Mouse (Mus musculus) neural tube, embryonic 11.5 days (tissue): ENCODE data around the gene Ablim1. TPM values are rescaled to one million over a fixed set of nuclear protein-coding genes. Genes with fewer than 3 reads are reported as not detected.

Source experiments
- ATAC-seq: fragments of 200-750 bp; cut with Nextera tagmentation; 2 replicates; pipeline ENCODE4 v1.8.0; 2017; ENCODE audit warnings: moderate number of reproducible peaks, mild to moderate bottlenecking, moderate TSS enrichment, moderate library complexity; ENCODE audit not compliant: insufficient read depth, low FRiP score, low TSS enrichment
- DNase-seq: peaks from one replicate; pipeline ENCODE4 v3.0.0-alpha.2; 2015; ENCODE audit warnings: low spot score
- H3K27ac ChIP-seq: fragments of 300-500 bp; sonication (generic); 2 replicates; pipeline ENCODE4 v1.5.1; 2014; ENCODE audit warnings: low read depth, mild to moderate bottlenecking, low read length
- H3K27me3 ChIP-seq: fragments of 300-500 bp; sonication (generic); 2 replicates; pipeline ENCODE4 v1.6.1; 2014; ENCODE audit warnings: mild to moderate bottlenecking, low read length, mixed read lengths; ENCODE audit not compliant: control insufficient read depth, insufficient read depth
- H3K36me3 ChIP-seq: fragments of 300-500 bp; sonication (generic); 2 replicates; pipeline ENCODE4 v1.6.1; 2014; ENCODE audit warnings: mild to moderate bottlenecking, low read length, moderate library complexity, mixed read lengths; ENCODE audit not compliant: control insufficient read depth, insufficient read depth
- H3K4me1 ChIP-seq: fragments of 300-500 bp; sonication (generic); 2 replicates; pipeline ENCODE4 v1.6.1; 2014; ENCODE audit warnings: low read length, mixed read lengths; ENCODE audit not compliant: control insufficient read depth, insufficient read depth
- H3K4me2 ChIP-seq: fragments of 300-500 bp; sonication (generic); 2 replicates; pipeline ENCODE4 v1.6.1; 2014; ENCODE audit warnings: low read depth, mild to moderate bottlenecking, moderate library complexity
- H3K4me3 ChIP-seq: fragments of 300-500 bp; sonication (generic); 2 replicates; pipeline ENCODE4 v1.5.1; 2014; ENCODE audit warnings: low read depth, low read length
- H3K9ac ChIP-seq: fragments of 300-500 bp; sonication (generic); 2 replicates; pipeline ENCODE4 v1.6.1; 2014; ENCODE audit warnings: mild to moderate bottlenecking, low read length
- H3K9me3 ChIP-seq: fragments of 300-500 bp; sonication (generic); 2 replicates; pipeline ENCODE4 v1.6.1; 2016; ENCODE audit warnings: low read length; ENCODE audit not compliant: control insufficient read depth
- WGBS: fragments of 180-500 bp; shearing (Covaris S2); extraction: QIAGEN DNeasy Blood & Tissue Kit; methylation state at CpG from one replicate; pipeline ENCODE4 v1.1.7; 2014; 5-methylcytosine and 5-hydroxymethylcytosine counted together
- polyA plus RNA-seq: library from polyadenylated mRNA; unstranded; fragments of >200 nt; fragmentation: Nextera tagmentation; extraction: Ambion mirVana; gene quantifications from 2 replicates; pipeline ENCODE4 v1.2.1, GENCODE M21; 2014

Ablim1 gene
- polyA plus RNA-seq, 1 experiment from 2014 or later: 24.5 TPM

- H3K27ac ChIP-seq: peak overlapping the region; percentile 4; the same call in 1 of the 2 replicates
- H3K4me1 ChIP-seq: peaks cover 9% of the 10 kb centered on the region; the same call in 1 of the 2 replicates
- H3K9ac ChIP-seq: peak overlapping the region; percentile 14
- DNase-seq (peak; percentile 70), ATAC-seq (no peak)
- no peak overlapping the region for H3K4me3 ChIP-seq
- H3K9me3 ChIP-seq: no peaks in the 10 kb centered on the region
- WGBS: 7% methylated on average over 10 of the region's 10 CpGs
- H3K27me3 ChIP-seq: no peaks in the 10 kb centered on the region
- no peaks in the 10 kb centered on the region for H3K36me3 ChIP-seq
- peak overlapping the region; percentile 22; the same call in 1 of the 2 replicates for H3K4me2 ChIP-seq
These were observed 317.5 kb downstream of the Ablim1 start for GRCm38 (mm10) chr19:56997164-56997599.

- Histone ChIP-seq H3K4me2 (no peak overlapping the region), H3K27ac (no peak overlapping the region), H3K4me3 (no peak overlapping the region), H3K9me3 (no peaks in the 10 kb centered on the region), H3K36me3 (no peaks in the 10 kb centered on the region), H3K9ac (no peak overlapping the region), H3K4me1 (peaks cover 15% of the 10 kb centered on the region; the same call in 1 of the 2 replicates), H3K27me3 (no peaks in the 10 kb centered on the region)
- WGBS: 89% methylated on average over 4 of the region's 4 CpGs
- ATAC-seq: no peak
- DNase-seq: no peak
These were observed 319.3 kb downstream of the Ablim1 start for GRCm38 (mm10) chr19:56995441-56995840.

- DNase-seq (no peak), ATAC-seq (no peak)
- H3K9ac ChIP-seq: no peak overlapping the region
- 79% methylated on average over 4 of the region's 4 CpGs for WGBS
- no peak overlapping the region for H3K4me3 ChIP-seq
- H3K27me3 ChIP-seq: no peaks in the 10 kb centered on the region
- H3K9me3 ChIP-seq: no peaks in the 10 kb centered on the region
- no peak overlapping the region for H3K4me2 ChIP-seq
- peaks cover 19% of the 10 kb centered on the region; the same call in 1 of the 2 replicates for H3K4me1 ChIP-seq
- no peaks in the 10 kb centered on the region for H3K36me3 ChIP-seq
- H3K27ac ChIP-seq: no peak overlapping the region
These were observed 320.1 kb downstream of the Ablim1 start for GRCm38 (mm10) chr19:56994653-56995052.

- H3K36me3 ChIP-seq: no peaks in the 10 kb centered on the region
- WGBS: 81% methylated on average over 4 of the region's 4 CpGs
- no peak overlapping the region for H3K9ac ChIP-seq
- H3K9me3 ChIP-seq: no peaks in the 10 kb centered on the region
- DNase-seq (no peak), ATAC-seq (no peak)
- H3K4me1 ChIP-seq: peaks cover 20% of the 10 kb centered on the region; the same call in 1 of the 2 replicates
- no peaks in the 10 kb centered on the region for H3K27me3 ChIP-seq
- no peak overlapping the region for H3K27ac ChIP-seq
- H3K4me3 ChIP-seq: no peak overlapping the region
- no peak overlapping the region for H3K4me2 ChIP-seq
These were observed 321.0 kb downstream of the Ablim1 start for GRCm38 (mm10) chr19:56993763-56994162.

- Histone ChIP-seq H3K4me2 (no peak overlapping the region), H3K9me3 (no peaks in the 10 kb centered on the region), H3K27ac (no peak overlapping the region), H3K4me3 (no peak overlapping the region), H3K27me3 (no peaks in the 10 kb centered on the region), H3K36me3 (no peaks in the 10 kb centered on the region), H3K9ac (no peak overlapping the region), H3K4me1 (peaks cover 24% of the 10 kb centered on the region; the same call in 1 of the 2 replicates)
- WGBS: 83% methylated on average over 8 of the region's 8 CpGs
- no peak for ATAC-seq
- DNase-seq: no peak
These were observed 321.7 kb downstream of the Ablim1 start for GRCm38 (mm10) chr19:56992978-56993545.

- H3K27me3 ChIP-seq: no peaks in the 10 kb centered on the region
- H3K4me2 ChIP-seq: no peak overlapping the region
- no peaks in the 10 kb centered on the region for H3K36me3 ChIP-seq
- no peak overlapping the region for H3K9ac ChIP-seq
- H3K4me3 ChIP-seq: no peak overlapping the region
- peak overlapping the region; percentile 24; the same call in 1 of the 2 replicates for H3K27ac ChIP-seq
- ATAC-seq (peak; percentile 48; the same call in 1 of the 2 replicates), DNase-seq (peak; percentile 56)
- 46% methylated on average over 14 of the region's 14 CpGs for WGBS
- H3K4me1 ChIP-seq: peaks cover 18% of the 10 kb centered on the region; the same call in 1 of the 2 replicates
- H3K9me3 ChIP-seq: no peaks in the 10 kb centered on the region
These were observed 324.2 kb downstream of the Ablim1 start for GRCm38 (mm10) chr19:56990367-56991111.

GRCm38 (mm10) chr19:56989171-56989570, 325.5 kb downstream of the Ablim1 start:
- no peak for ATAC-seq
- H3K4me2 ChIP-seq: no peak overlapping the region
- H3K9ac ChIP-seq: no peak overlapping the region
- H3K36me3 ChIP-seq: no peaks in the 10 kb centered on the region
- H3K9me3 ChIP-seq: no peaks in the 10 kb centered on the region
- no peak overlapping the region for H3K4me3 ChIP-seq
- 75% methylated on average over 8 of the region's 8 CpGs for WGBS
- H3K27me3 ChIP-seq: no peaks in the 10 kb centered on the region
- no peak for DNase-seq
- H3K27ac ChIP-seq: no peak overlapping the region
- peaks cover 18% of the 10 kb centered on the region; the same call in 1 of the 2 replicates for H3K4me1 ChIP-seq

- H3K27me3 ChIP-seq: no peaks in the 10 kb centered on the region
- no peak overlapping the region for H3K27ac ChIP-seq
- H3K4me1 ChIP-seq: peaks cover 9% of the 10 kb centered on the region; the same call in 1 of the 2 replicates
- H3K9ac ChIP-seq: no peak overlapping the region
- DNase-seq (no peak), ATAC-seq (no peak)
- no peaks in the 10 kb centered on the region for H3K9me3 ChIP-seq
- no peaks in the 10 kb centered on the region for H3K36me3 ChIP-seq
- no peak overlapping the region for H3K4me3 ChIP-seq
- WGBS: 76% methylated on average over 4 of the region's 4 CpGs
- H3K4me2 ChIP-seq: no peak overlapping the region
These were observed 330.5 kb downstream of the Ablim1 start for GRCm38 (mm10) chr19:56984229-56984628.
